Comparison of ENCODE assay signal across 23 mouse cellular contexts in genomic region chr19:25698850-25699249, GRCm38 (mm10). TPM values are rescaled to one million over a fixed set of nuclear protein-coding genes. Genes with fewer than 3 reads are reported as not detected.
DNase-seq lines count a peak whose midpoint lies in the region; ATAC-seq lines count a peak whose summit lies in the region.
"Had no signal": no experiment of that assay in that cellular context is flagged by ENCODE, and none has a peak within 500 bp of the region (broad histone marks: within the 10 kb centered on the region; RNA-seq: fewer than 3 reads in every experiment).

No protein-coding gene starts in this region.

- peak; percentile 8 to 42 for DNase-seq in adrenal gland, adult (ENCODE audit: inconsistent age in 2 of 2, low spot score in 1 of 2)
- no peak for DNase-seq in adrenal gland, postnatal 4 days (ENCODE audit: low spot score in 2 of 2)
- DNase-seq in neural tube, embryonic 11.5 days (ENCODE audit: low spot score), result peak; percentile 21
- peak; percentile 57 for DNase-seq in limb, embryonic 11.5 days (ENCODE audit: low spot score)
- DNase-seq in cerebellum, postnatal 36 days, result no peak
- DNase-seq in midbrain, embryonic 10.5 days (ENCODE audit: low spot score), result no peak
- DNase-seq in left cerebral cortex, adult 9 months (ENCODE audit: low spot score in 2 of 2), result no peak
- DNase-seq: cerebellum, adult 2 months; gastrocnemius, postnatal 36 days; lung, adult 18-20 months; right cerebral cortex, postnatal 25 days had no signal

- no peak overlapping the region for H3K9ac ChIP-seq in neural tube, embryonic 11.5 days (ENCODE audit: low read length)
- no peak overlapping the region for H3K9ac ChIP-seq in neural tube, embryonic 15.5 days (replicated peaks)
- H3K9ac ChIP-seq in limb, embryonic 11.5 days (ENCODE audit: low read length), result no peak overlapping the region
- H3K9ac ChIP-seq: kidney, embryonic 15.5 days; stomach, embryonic 15.5 days had no signal

- no peaks in the 10 kb centered on the region for H3K36me3 ChIP-seq in neural tube, embryonic 11.5 days (ENCODE audit: control insufficient read depth, insufficient read depth, low read length)
- H3K36me3 ChIP-seq in neural tube, embryonic 15.5 days, result no peaks in the 10 kb centered on the region
- no peaks in the 10 kb centered on the region for H3K36me3 ChIP-seq in limb, embryonic 11.5 days (ENCODE audit: control insufficient read depth, insufficient read depth, low read length)
- no peaks in the 10 kb centered on the region for H3K36me3 ChIP-seq in midbrain, embryonic 10.5 days
- H3K36me3 ChIP-seq: forebrain, embryonic 10.5 days; G1E; hindbrain, embryonic 10.5 days; kidney, embryonic 15.5 days; stomach, embryonic 15.5 days had no signal

- H3K4me3 ChIP-seq in neural tube, embryonic 11.5 days (ENCODE audit: low read depth, low read length), result no peak overlapping the region
- H3K4me3 ChIP-seq in neural tube, embryonic 15.5 days (replicated peaks), result no peak overlapping the region
- no peak overlapping the region for H3K4me3 ChIP-seq in limb, embryonic 11.5 days (ENCODE audit: low read depth, low read length)
- H3K4me3 ChIP-seq in midbrain, embryonic 10.5 days, result no peak overlapping the region
- H3K4me3 ChIP-seq: forebrain, embryonic 10.5 days; hindbrain, embryonic 10.5 days; kidney, embryonic 15.5 days; megakaryocyte, embryonic 14.5 days; stomach, embryonic 15.5 days had no signal

- no peak overlapping the region for H3K4me2 ChIP-seq in neural tube, embryonic 11.5 days (ENCODE audit: low read depth)
- no peak overlapping the region for H3K4me2 ChIP-seq in neural tube, embryonic 15.5 days
- no peak overlapping the region for H3K4me2 ChIP-seq in limb, embryonic 11.5 days (ENCODE audit: low read depth, severe bottlenecking)
- H3K4me2 ChIP-seq: kidney, embryonic 15.5 days; liver, embryonic 11.5 days; stomach, embryonic 15.5 days had no signal

- no peaks in the 10 kb centered on the region for H3K4me1 ChIP-seq in neural tube, embryonic 11.5 days (ENCODE audit: control insufficient read depth, insufficient read depth, low read length)
- no peaks in the 10 kb centered on the region for H3K4me1 ChIP-seq in neural tube, embryonic 15.5 days
- H3K4me1 ChIP-seq in limb, embryonic 11.5 days (ENCODE audit: control insufficient read depth, insufficient read depth, low read length), result no peaks in the 10 kb centered on the region
- H3K4me1 ChIP-seq in midbrain, embryonic 10.5 days, result no peaks in the 10 kb centered on the region
- H3K4me1 ChIP-seq: forebrain, embryonic 10.5 days; hindbrain, embryonic 10.5 days; kidney, embryonic 15.5 days; megakaryocyte, embryonic 14.5 days; stomach, embryonic 15.5 days had no signal

- no peak for ATAC-seq in neural tube, embryonic 11.5 days (ENCODE audit: insufficient read depth, low FRiP score, low TSS enrichment)
- ATAC-seq in neural tube, embryonic 15.5 days (ENCODE audit: low FRiP score), result no peak
- 0 out of 2 replicates have a peak, but pooled peaks have one; percentile 26 for ATAC-seq in limb, embryonic 11.5 days (ENCODE audit: insufficient number of reproducible peaks, low FRiP score, low TSS enrichment, low read depth)
- ATAC-seq: CD4-positive, CD25-positive, alpha-beta regulatory T cell, adult 4 months; hindbrain, postnatal 0 days; intestine, postnatal 0 days; midbrain, embryonic 16.5 days had no signal

- no peaks in the 10 kb centered on the region for H3K27me3 ChIP-seq in neural tube, embryonic 11.5 days (ENCODE audit: control insufficient read depth, insufficient read depth, low read length)
- no peaks in the 10 kb centered on the region for H3K27me3 ChIP-seq in neural tube, embryonic 15.5 days (replicated peaks)
- H3K27me3 ChIP-seq in limb, embryonic 11.5 days (ENCODE audit: control insufficient read depth, insufficient read depth, low read length), result no peaks in the 10 kb centered on the region
- H3K27me3 ChIP-seq in midbrain, embryonic 10.5 days (ENCODE audit: low read depth, poor library complexity, severe bottlenecking), result no peaks in the 10 kb centered on the region
- H3K27me3 ChIP-seq: kidney, embryonic 15.5 days; megakaryocyte, embryonic 14.5 days; stomach, embryonic 15.5 days had no signal

- no peaks in the 10 kb centered on the region for H3K9me3 ChIP-seq in neural tube, embryonic 11.5 days (ENCODE audit: control insufficient read depth, low read length)
- no peaks in the 10 kb centered on the region for H3K9me3 ChIP-seq in neural tube, embryonic 15.5 days (replicated peaks)
- no peaks in the 10 kb centered on the region for H3K9me3 ChIP-seq in limb, embryonic 11.5 days (ENCODE audit: control insufficient read depth, low read length)
- H3K9me3 ChIP-seq in midbrain, embryonic 10.5 days (replicated peaks), result no peaks in the 10 kb centered on the region
- H3K9me3 ChIP-seq: forebrain, embryonic 10.5 days; kidney, embryonic 15.5 days; megakaryocyte, embryonic 14.5 days; stomach, embryonic 15.5 days had no signal

- 68% methylated on average over 14 of the region's 14 CpGs for WGBS in neural tube, embryonic 11.5 days
- WGBS in neural tube, embryonic 15.5 days, result 77% methylated on average over 14 of the region's 14 CpGs
- WGBS in limb, embryonic 11.5 days, result 48% methylated on average over 14 of the region's 14 CpGs
- 80% methylated on average over 14 of the region's 14 CpGs for WGBS in midbrain, embryonic 10.5 days

- no peak overlapping the region for H3K27ac ChIP-seq in neural tube, embryonic 11.5 days (ENCODE audit: low read depth, low read length)
- no peak overlapping the region for H3K27ac ChIP-seq in neural tube, embryonic 15.5 days (replicated peaks)
- H3K27ac ChIP-seq in limb, embryonic 11.5 days (replicated peaks; ENCODE audit: low read depth, low read length), result no peak overlapping the region
- H3K27ac ChIP-seq in midbrain, embryonic 10.5 days (replicated peaks), result no peak overlapping the region
- H3K27ac ChIP-seq: forebrain, embryonic 10.5 days; hindbrain, embryonic 10.5 days; hindbrain, postnatal 0 days; kidney, embryonic 15.5 days; stomach, embryonic 15.5 days had no signal

RNA-seq across cellular contexts. Expression of gene Dmrt2, which starts 26.6 kb away (rescaled TPM):
- 1 to 10 TPM; 2.0 to 2.2 TPM for total RNA-seq in adrenal gland, postnatal 4 days (2021)
- 15.4 and 19.7 TPM in 2 replicates for polyA plus RNA-seq in neural tube, embryonic 11.5 days (2014; fragmentation: Nextera tagmentation; extraction: Ambion mirVana)
- 0.27 and 6.4 TPM in 2 replicates for polyA plus RNA-seq in neural tube, embryonic 15.5 days (2015; fragmentation: Nextera tagmentation; extraction: Ambion mirVana)
- 11.1 and 11.5 TPM in 2 replicates for polyA plus RNA-seq in limb, embryonic 11.5 days (2014; fragmentation: Nextera tagmentation; extraction: Ambion mirVana)
- 0.05 and 0.16 TPM in 2 replicates for polyA plus RNA-seq in midbrain, embryonic 10.5 days (2016; fragmentation: Nextera tagmentation; extraction: Ambion mirVana)
- total RNA-seq: G1E; hindbrain, postnatal 0 days had no signal
- polyA plus RNA-seq: CD4-positive, CD25-positive, alpha-beta regulatory T cell, adult 4 months; cerebellum, adult 2 months; G1E; hindbrain, postnatal 0 days had no signal

Comparison
In these comparisons a context has a peak if more than half of its experiments do, and no peak if none do; other contexts are left out.
1. DNase-seq: peak in adrenal gland, adult (2 of 2), neural tube, embryonic 11.5 days (single experiment) and limb, embryonic 11.5 days (single experiment); none in adrenal gland, postnatal 4 days (0 of 2), cerebellum, postnatal 36 days (0 of 2), midbrain, embryonic 10.5 days (single experiment) and left cerebral cortex, adult 9 months (0 of 2).